In the genomic region with DNA sequence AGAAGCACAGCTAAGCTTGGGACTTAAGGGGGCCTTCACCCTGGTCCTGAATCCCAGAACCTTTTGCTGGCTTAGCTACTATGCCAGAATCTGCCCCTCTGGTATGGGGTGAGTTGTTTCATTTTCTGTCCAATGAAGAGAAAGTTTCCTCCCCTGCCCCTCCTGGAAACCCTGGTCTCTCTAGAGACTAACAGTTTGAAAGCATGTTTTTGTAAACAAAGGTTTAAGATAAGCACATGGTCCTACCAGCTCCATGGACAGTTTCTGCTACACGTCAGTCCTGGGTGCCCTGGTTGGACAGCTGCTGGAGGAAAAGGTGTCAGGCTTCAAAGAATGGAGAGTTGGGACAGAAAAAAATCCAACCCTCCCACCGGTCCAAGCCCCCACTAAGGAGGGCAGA, we compare ENCODE assay signal across 9 mouse cellular contexts. TPM values are rescaled to one million over a fixed set of nuclear protein-coding genes. Genes with fewer than 3 reads are reported as not detected.
DNase-seq lines count a peak whose midpoint lies in the region; ATAC-seq and TF ChIP-seq lines count a peak whose summit lies in the region.
"Had no signal": no experiment of that assay in that cellular context is flagged by ENCODE, and none has a peak within 500 bp of the region (broad histone marks: within the 10 kb centered on the region; RNA-seq: fewer than 3 reads in every experiment).

No protein-coding gene starts in this region.

- H3K4me3 ChIP-seq in heart, embryonic 11.5 days (ENCODE audit: low read depth, low read length), result peak overlapping the region; percentile 69; the same call in 1 of the 2 replicates
- peak overlapping the region in 1 of 3 experiments; percentile 87 for H3K4me3 ChIP-seq in CH12.LX (replicated peaks in 1 of 3; ENCODE audit: low read depth in 2 of 3, low read length in 2 of 3, poor library complexity in 1 of 3)
- H3K4me3 ChIP-seq in forebrain, embryonic 15.5 days, result peak overlapping the region; percentile 79; the same call in 1 of the 2 replicates
- H3K4me3 ChIP-seq in liver, postnatal 0 days (ENCODE audit: low read depth, low read length), result peak overlapping the region; percentile 99

- no peaks in the 10 kb centered on the region for H3K79me2 ChIP-seq in CH12.LX (replicated peaks; ENCODE audit: control insufficient read depth, extremely low read depth, insufficient read depth, poor library complexity, severe bottlenecking)

- no peak for TF ChIP-seq CTCF in CH12.LX (conservative IDR thresholded peaks at IDR 0.05 in 1 of 2, IDR thresholded peaks at IDR 0.05 in 1 of 2; ENCODE audit: low read depth in 2 of 2, low read length in 2 of 2)
- no peak for TF ChIP-seq CTCF in liver, postnatal 0 days (IDR thresholded peaks at IDR 0.05; ENCODE audit: low read depth)

- no peak for ATAC-seq in heart, embryonic 11.5 days (replicated peaks; ENCODE audit: insufficient number of reproducible peaks, low FRiP score, low TSS enrichment)
- no peak for ATAC-seq in forebrain, embryonic 15.5 days (replicated peaks)
- peak; percentile 7; the same call in 1 of the 2 replicates for ATAC-seq in liver, postnatal 0 days

- H3K9me3 ChIP-seq in heart, embryonic 11.5 days (replicated peaks; ENCODE audit: control insufficient read depth, low read length), result no peaks in the 10 kb centered on the region
- no peaks in the 10 kb centered on the region for H3K9me3 ChIP-seq in CH12.LX (replicated peaks; ENCODE audit: low read length)
- no peaks in the 10 kb centered on the region for H3K9me3 ChIP-seq in forebrain, embryonic 15.5 days
- H3K9me3 ChIP-seq in liver, postnatal 0 days (ENCODE audit: low read length), result no peaks in the 10 kb centered on the region

- dilution Hi-C loops in CH12.LX (cut with MboI; ENCODE audit: extremely low pct_ligation_motif_present, extremely low pct_unique_long_range_greater_than_20kb, low sequenced_read_pairs), result no loop called here

- 41% methylated on average over 2 of the region's 2 CpGs for WGBS in heart, embryonic 11.5 days (ENCODE audit: insufficient replicate concordance)
- 79% methylated on average over 2 of the region's 2 CpGs for WGBS in forebrain, embryonic 15.5 days
- WGBS in liver, postnatal 0 days (ENCODE audit: insufficient replicate concordance), result 38% methylated on average over 2 of the region's 2 CpGs

- H3K4me1 ChIP-seq in heart, embryonic 11.5 days (ENCODE audit: control insufficient read depth, insufficient read depth, low read length), result peaks cover 12% of the 10 kb centered on the region
- H3K4me1 ChIP-seq in CH12.LX (ENCODE audit: control insufficient read depth in 1 of 2, insufficient read depth in 2 of 2), result peaks cover 10 to 38% of the 10 kb centered on the region in 2 experiments
- peaks cover 24% of the 10 kb centered on the region for H3K4me1 ChIP-seq in forebrain, embryonic 15.5 days
- H3K4me1 ChIP-seq in liver, postnatal 0 days (ENCODE audit: insufficient read depth), result peaks cover 29% of the 10 kb centered on the region

- no peak for TF ChIP-seq RAD21 in CH12.LX (IDR thresholded peaks at IDR 0.05; ENCODE audit: low read depth, low read length)

- H3K36me3 ChIP-seq in heart, embryonic 11.5 days (ENCODE audit: control insufficient read depth, insufficient read depth, low read length), result peaks cover 13% of the 10 kb centered on the region
- H3K36me3 ChIP-seq in CH12.LX (replicated peaks in 1 of 2; ENCODE audit: control insufficient read depth in 1 of 2, insufficient read depth in 1 of 2, low read length in 1 of 2), result peaks cover 20 to 54% of the 10 kb centered on the region in 2 experiments
- peaks cover 37% of the 10 kb centered on the region for H3K36me3 ChIP-seq in forebrain, embryonic 15.5 days
- peaks cover 42% of the 10 kb centered on the region for H3K36me3 ChIP-seq in liver, postnatal 0 days (replicated peaks; ENCODE audit: insufficient read depth, low read length)

- no peak for DNase-seq in heart, adult 18-20 months
- no peak for DNase-seq in CH12.LX (ENCODE audit: extremely low read depth)
- no peak for DNase-seq in liver, postnatal 0 days
- no peak for DNase-seq in adrenal gland, postnatal 14 days
- DNase-seq in thymus, postnatal 10 days (ENCODE audit: low spot score in 2 of 2), result no peak
- no peak for DNase-seq in thymus, postnatal 36 days
- DNase-seq: cerebellum, adult 11 months had no signal

- peak overlapping the region; percentile 86; the same call in 1 of the 2 replicates for H3K9ac ChIP-seq in heart, embryonic 11.5 days (ENCODE audit: low read depth, low read length)
- H3K9ac ChIP-seq in CH12.LX (ENCODE audit: insufficient read depth, low read depth), result peak overlapping the region; percentile 81; the same call in 1 of the 2 replicates
- H3K9ac ChIP-seq in forebrain, embryonic 15.5 days (replicated peaks), result no peak overlapping the region
- peak overlapping the region; percentile 98 for H3K9ac ChIP-seq in liver, postnatal 0 days (replicated peaks)

- TF ChIP-seq POLR2A in CH12.LX (IDR thresholded peaks at IDR 0.05; ENCODE audit: low read depth, low read length), result no peak

- in situ Hi-C loops in CH12.LX (cut with MboI; ENCODE audit: low pct_ligation_motif_present, low pct_unique_long_range_greater_than_20kb, low sequenced_read_pairs), result no loop called here

- H3K27me3 ChIP-seq in heart, embryonic 11.5 days (ENCODE audit: control insufficient read depth, insufficient read depth, low read length), result no peaks in the 10 kb centered on the region
- H3K27me3 ChIP-seq in CH12.LX (replicated peaks), result no peaks in the 10 kb centered on the region
- H3K27me3 ChIP-seq in forebrain, embryonic 15.5 days, result no peaks in the 10 kb centered on the region
- no peaks in the 10 kb centered on the region for H3K27me3 ChIP-seq in liver, postnatal 0 days (ENCODE audit: insufficient read depth, low read length)

- H3K27ac ChIP-seq in heart, embryonic 11.5 days (ENCODE audit: low read depth, low read length), result no peak overlapping the region
- no peak overlapping the region for H3K27ac ChIP-seq in CH12.LX (ENCODE audit: insufficient read depth, low read depth)
- H3K27ac ChIP-seq in forebrain, embryonic 15.5 days (replicated peaks), result no peak overlapping the region
- H3K27ac ChIP-seq in liver, postnatal 0 days (ENCODE audit: low read depth), result peak overlapping the region; percentile 98; the same call in 1 of the 2 replicates

- no peak for TF ChIP-seq EP300 in CH12.LX (IDR thresholded peaks at IDR 0.05; ENCODE audit: low read length)
- no peak for TF ChIP-seq EP300 in liver, postnatal 0 days (IDR thresholded peaks at IDR 0.05; ENCODE audit: low read depth)

- H3K4me2 ChIP-seq in heart, embryonic 11.5 days, result peak overlapping the region; percentile 86
- H3K4me2 ChIP-seq in CH12.LX (ENCODE audit: insufficient read depth, low read depth, poor library complexity, severe bottlenecking), result peak overlapping the region; percentile 65; the same call in 1 of the 2 replicates
- peak overlapping the region; percentile 94 for H3K4me2 ChIP-seq in forebrain, embryonic 15.5 days (replicated peaks)
- peak overlapping the region; percentile 96 for H3K4me2 ChIP-seq in liver, postnatal 0 days (ENCODE audit: low read depth, low read length)

RNA-seq across cellular contexts. Expression of a gene that starts 1.4 kb away (rescaled TPM):
- 18.7 and 24.2 TPM in 2 replicates for polyA plus RNA-seq in heart, embryonic 11.5 days (2014; fragmentation: Nextera tagmentation; extraction: Ambion mirVana)
- total RNA-seq in heart, adult 18-20 months (2021), result 10 to 100 TPM in 1 of 2 experiments, 1 to 10 TPM in 1; 7.8 to 10.8 TPM
- 13.2 and 19.6 TPM in 2 replicates for total RNA-seq in CH12.LX (2012; rRNA removed)
- total RNA-seq in CH12.LX (2014; rRNA removed), result 20.4 and 21.1 TPM in 2 replicates
- polyA plus RNA-seq in CH12.LX (2012; ENCODE audit: insufficient read length, low read depth), result 13.3 TPM in 2 replicates
- 26.3 and 28.6 TPM in 2 replicates for polyA plus RNA-seq in forebrain, embryonic 15.5 days (2015; fragmentation: Nextera tagmentation; extraction: Ambion mirVana)
- 8.0 and 9.8 TPM in 2 replicates for polyA plus RNA-seq in liver, postnatal 0 days (2015; fragmentation: Nextera tagmentation; extraction: Ambion mirVana)
- total RNA-seq in adrenal gland, postnatal 14 days (2021), result 14.4 and 19.8 TPM in 2 replicates

RNA-seq across cellular contexts. Expression of a gene that starts 1.4 kb away (rescaled TPM):
- 22.7 and 26.8 TPM in 2 replicates for polyA plus RNA-seq in heart, embryonic 11.5 days (2014; fragmentation: Nextera tagmentation; extraction: Ambion mirVana)
- total RNA-seq in heart, adult 18-20 months (2021), result 10 to 100 TPM; 58.8 to 68.8 TPM
- total RNA-seq in CH12.LX (2012; rRNA removed) (9.2 and 15.6 TPM in 2 replicates), CH12.LX (2014; rRNA removed) (4.4 and 6.1 TPM in 2 replicates)
- polyA plus RNA-seq in CH12.LX (2012; ENCODE audit: insufficient read length, low read depth), result 10.1 and 12.9 TPM in 2 replicates
- 40.0 and 40.4 TPM in 2 replicates for polyA plus RNA-seq in forebrain, embryonic 15.5 days (2015; fragmentation: Nextera tagmentation; extraction: Ambion mirVana)
- 17.6 and 17.8 TPM in 2 replicates for polyA plus RNA-seq in liver, postnatal 0 days (2015; fragmentation: Nextera tagmentation; extraction: Ambion mirVana)
- total RNA-seq in adrenal gland, postnatal 14 days (2021), result 36.0 and 36.4 TPM in 2 replicates

RNA-seq across cellular contexts. Expression of a gene that starts 10.4 kb away (rescaled TPM):
- 12.0 and 14.1 TPM in 2 replicates for polyA plus RNA-seq in heart, embryonic 11.5 days (2014; fragmentation: Nextera tagmentation; extraction: Ambion mirVana)
- 10 to 100 TPM; 28.5 to 29.4 TPM for total RNA-seq in heart, adult 18-20 months (2021)
- total RNA-seq in CH12.LX (2012; rRNA removed) (26.0 and 29.0 TPM in 2 replicates), CH12.LX (2014; rRNA removed) (15.5 and 20.1 TPM in 2 replicates)
- polyA plus RNA-seq in CH12.LX (2012; ENCODE audit: insufficient read length, low read depth), result 19.2 and 22.3 TPM in 2 replicates
- polyA plus RNA-seq in forebrain, embryonic 15.5 days (2015; fragmentation: Nextera tagmentation; extraction: Ambion mirVana), result 42.9 and 45.1 TPM in 2 replicates
- 38.1 and 41.5 TPM in 2 replicates for polyA plus RNA-seq in liver, postnatal 0 days (2015; fragmentation: Nextera tagmentation; extraction: Ambion mirVana)
- 37.0 and 44.5 TPM in 2 replicates for total RNA-seq in adrenal gland, postnatal 14 days (2021)

RNA-seq across cellular contexts. Expression of a gene that starts 20.0 kb away (rescaled TPM):
- polyA plus RNA-seq in heart, embryonic 11.5 days (2014; fragmentation: Nextera tagmentation; extraction: Ambion mirVana), result 6.8 and 8.4 TPM in 2 replicates
- total RNA-seq in heart, adult 18-20 months (2021), result 1 to 10 TPM; 2.0 to 2.5 TPM
- total RNA-seq in CH12.LX (2012; rRNA removed) (3.6 and 4.6 TPM in 2 replicates), CH12.LX (2014; rRNA removed) (2.4 and 5.0 TPM in 2 replicates)
- polyA plus RNA-seq in CH12.LX (2012; ENCODE audit: insufficient read length, low read depth), result 10.0 and 10.8 TPM in 2 replicates
- polyA plus RNA-seq in forebrain, embryonic 15.5 days (2015; fragmentation: Nextera tagmentation; extraction: Ambion mirVana), result 19.6 and 20.0 TPM in 2 replicates
- 2.7 and 3.5 TPM in 2 replicates for polyA plus RNA-seq in liver, postnatal 0 days (2015; fragmentation: Nextera tagmentation; extraction: Ambion mirVana)
- total RNA-seq in adrenal gland, postnatal 14 days (2021), result 18.0 and 24.7 TPM in 2 replicates

RNA-seq across cellular contexts. Expression of a gene that starts 20.1 kb away (rescaled TPM):
- 81.7 and 82.8 TPM in 2 replicates for polyA plus RNA-seq in heart, embryonic 11.5 days (2014; fragmentation: Nextera tagmentation; extraction: Ambion mirVana)
- total RNA-seq in heart, adult 18-20 months (2021), result 10 to 100 TPM; 35.8 to 36.5 TPM
- total RNA-seq in CH12.LX (2012; rRNA removed) (48.6 and 64.1 TPM in 2 replicates), CH12.LX (2014; rRNA removed) (58.2 and 60.6 TPM in 2 replicates)
- polyA plus RNA-seq in CH12.LX (2012; ENCODE audit: insufficient read length, low read depth), result 61.4 and 67.3 TPM in 2 replicates
- polyA plus RNA-seq in forebrain, embryonic 15.5 days (2015; fragmentation: Nextera tagmentation; extraction: Ambion mirVana), result 145 and 147 TPM in 2 replicates
- polyA plus RNA-seq in liver, postnatal 0 days (2015; fragmentation: Nextera tagmentation; extraction: Ambion mirVana), result 88.3 and 101 TPM in 2 replicates
- 95.6 and 104 TPM in 2 replicates for total RNA-seq in adrenal gland, postnatal 14 days (2021)
